Mouse (Mus musculus) hindbrain, embryonic 11.5 days (tissue): ENCODE results near the gene Gpr162. TPM values are rescaled to one million over a fixed set of nuclear protein-coding genes. Genes with fewer than 3 reads are reported as not detected.

ENCODE experiments used
- ATAC-seq: fragments of 200-750 bp; cut with Nextera tagmentation; 2 replicates; pipeline ENCODE4 v1.8.0; 2017; ENCODE audit warnings: mild to moderate bottlenecking, moderate TSS enrichment, moderate library complexity; ENCODE audit not compliant: low FRiP score
- DNase-seq: peaks from one replicate; pipeline ENCODE4 v3.0.0-alpha.2; 2015; ENCODE audit warnings: low spot score
- H3K27ac ChIP-seq: fragments of 300-500 bp; sonication (generic); 2 replicates; pipeline ENCODE4 v1.5.1; 2014; ENCODE audit warnings: mild to moderate bottlenecking, low read depth, low read length
- H3K27me3 ChIP-seq: fragments of 300-500 bp; sonication (generic); 2 replicates; pipeline ENCODE4 v1.6.1; 2014; ENCODE audit warnings: mild to moderate bottlenecking, low read length, moderate library complexity, mixed read lengths; ENCODE audit not compliant: control insufficient read depth, insufficient read depth
- H3K36me3 ChIP-seq: fragments of 300-500 bp; sonication (generic); 2 replicates; pipeline ENCODE4 v1.6.1; 2014; ENCODE audit warnings: mild to moderate bottlenecking, low read length, moderate library complexity, mixed read lengths; ENCODE audit not compliant: control insufficient read depth, insufficient read depth
- H3K4me1 ChIP-seq: fragments of 300-500 bp; sonication (generic); replicated peaks from 2 replicates; pipeline ENCODE4 v1.6.1; 2014; ENCODE audit warnings: low read length, mixed read lengths; ENCODE audit not compliant: control insufficient read depth, insufficient read depth
- H3K4me2 ChIP-seq: fragments of 300-500 bp; sonication (generic); replicated peaks from 2 replicates; pipeline ENCODE4 v1.6.1; 2014; ENCODE audit warnings: mild to moderate bottlenecking, low read depth, low read length
- H3K4me3 ChIP-seq: fragments of 300-500 bp; sonication (generic); 2 replicates; pipeline ENCODE4 v1.5.1; 2014; ENCODE audit warnings: low read depth, low read length
- H3K9ac ChIP-seq: fragments of 300-500 bp; sonication (generic); 2 replicates; pipeline ENCODE4 v1.6.1; 2014; ENCODE audit warnings: low read depth, low read length
- H3K9me3 ChIP-seq: fragments of 300-500 bp; sonication (generic); 2 replicates; pipeline ENCODE4 v1.6.1; 2016; ENCODE audit warnings: low read length; ENCODE audit not compliant: control insufficient read depth
- WGBS: fragments of 180-500 bp; shearing (Covaris S2); extraction: QIAGEN DNeasy Blood & Tissue Kit; methylation state at CpG from one replicate; pipeline ENCODE4 v1.1.7; 2014; 5-methylcytosine and 5-hydroxymethylcytosine counted together
- polyA plus RNA-seq: library from polyadenylated mRNA; unstranded; fragments of >200 nt; fragmentation: Nextera tagmentation; extraction: Ambion mirVana; gene quantifications from 2 replicates; pipeline ENCODE4 v1.2.1, GENCODE M21; 2014

Gpr162 gene
- polyA plus RNA-seq, 1 experiment from 2014 or later, result 1.9 TPM

- Histone ChIP-seq H3K4me1 (no peaks in the 10 kb centered on the region), H3K4me2 (no peak overlapping the region), H3K27ac (no peak overlapping the region), H3K36me3 (peaks cover 31% of the 10 kb centered on the region), H3K9ac (no peak overlapping the region), H3K27me3 (no peaks in the 10 kb centered on the region), H3K4me3 (no peak overlapping the region), H3K9me3 (no peaks in the 10 kb centered on the region)
- WGBS, result 90% methylated on average over 5 of the region's 5 CpGs
- ATAC-seq (no peak), DNase-seq (no peak)
These were observed 42.9 kb downstream of the Gpr162 start for GRCm38 (mm10) chr6:124820891-124821290.

- no peak overlapping the region for H3K27ac ChIP-seq
- ATAC-seq, result no peak
- no peak overlapping the region for H3K9ac ChIP-seq
- peaks cover 4% of the 10 kb centered on the region for H3K4me1 ChIP-seq
- H3K9me3 ChIP-seq, result no peaks in the 10 kb centered on the region
- no peak overlapping the region for H3K4me3 ChIP-seq
- 92% methylated on average over 8 of the region's 8 CpGs for WGBS
- H3K4me2 ChIP-seq, result no peak overlapping the region
- peaks cover 20% of the 10 kb centered on the region for H3K36me3 ChIP-seq
- H3K27me3 ChIP-seq, result no peaks in the 10 kb centered on the region
- no peak for DNase-seq
These were observed 45.8 kb downstream of the Gpr162 start for GRCm38 (mm10) chr6:124817971-124818370.

DNA sequence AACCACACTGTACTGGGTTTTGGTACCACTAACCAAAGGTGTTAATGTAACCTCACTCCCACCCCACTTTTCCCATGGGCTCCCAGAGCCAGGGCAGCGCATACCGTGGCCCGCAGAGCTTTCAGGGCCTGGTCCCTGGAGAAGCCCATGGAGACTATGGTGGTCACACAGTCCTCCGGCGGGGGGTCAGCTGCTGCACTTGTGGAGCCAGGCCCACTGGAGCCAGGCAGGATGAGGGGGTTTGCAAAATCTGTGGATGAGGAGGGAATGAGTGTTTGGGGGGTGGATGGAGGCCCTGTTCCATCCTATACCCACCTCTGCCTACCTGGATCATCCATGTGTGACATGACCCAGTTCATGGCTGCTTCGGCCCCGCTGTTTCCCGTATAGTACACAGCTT is 46.2 kb downstream of the Gpr162 start:
- H3K4me1 ChIP-seq, result peaks cover 7% of the 10 kb centered on the region
- no peak overlapping the region for H3K9ac ChIP-seq
- no peaks in the 10 kb centered on the region for H3K9me3 ChIP-seq
- no peak overlapping the region for H3K4me2 ChIP-seq
- no peak for ATAC-seq
- peaks cover 20% of the 10 kb centered on the region for H3K36me3 ChIP-seq
- H3K27me3 ChIP-seq, result no peaks in the 10 kb centered on the region
- no peak overlapping the region for H3K4me3 ChIP-seq
- no peak for DNase-seq
- H3K27ac ChIP-seq, result no peak overlapping the region
- WGBS, result 97% methylated on average over 8 of the region's 8 CpGs

DNA sequence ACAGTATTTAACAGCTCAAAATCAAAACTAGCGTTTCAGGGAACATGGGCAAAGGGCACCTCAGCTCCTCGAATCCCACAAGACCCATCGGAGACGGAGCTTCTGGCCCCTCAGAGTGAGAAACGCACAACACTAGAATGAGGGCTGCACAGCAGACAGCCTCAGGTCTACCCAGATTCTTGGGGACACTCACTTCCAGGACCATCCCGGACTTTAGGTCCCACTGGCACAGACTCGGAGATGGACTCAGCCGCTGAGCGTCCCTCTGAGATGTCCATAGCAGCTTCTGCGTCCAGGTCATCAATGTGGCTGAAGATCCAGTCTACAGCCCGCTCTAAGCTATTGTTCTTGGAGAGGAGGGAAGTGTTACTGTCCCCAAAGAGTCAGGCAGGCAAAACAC is 46.7 kb downstream of the Gpr162 start:
- Histone ChIP-seq H3K4me1 (peaks cover 7% of the 10 kb centered on the region), H3K4me2 (no peak overlapping the region), H3K9ac (no peak overlapping the region), H3K27me3 (no peaks in the 10 kb centered on the region), H3K4me3 (no peak overlapping the region), H3K9me3 (no peaks in the 10 kb centered on the region), H3K36me3 (peaks cover 20% of the 10 kb centered on the region), H3K27ac (no peak overlapping the region)
- DNase-seq, result no peak
- no peak for ATAC-seq
- WGBS, result 95% methylated on average over 11 of the region's 11 CpGs

GRCm38 (mm10) chr6:124816611-124817010 is 47.2 kb downstream of the Gpr162 start:
- H3K9me3 ChIP-seq, result no peaks in the 10 kb centered on the region
- no peak overlapping the region for H3K4me3 ChIP-seq
- H3K36me3 ChIP-seq, result peaks cover 18% of the 10 kb centered on the region
- peaks cover 7% of the 10 kb centered on the region for H3K4me1 ChIP-seq
- 92% methylated on average over 4 of the region's 4 CpGs for WGBS
- H3K27ac ChIP-seq, result no peak overlapping the region
- DNase-seq (no peak), ATAC-seq (no peak)
- H3K4me2 ChIP-seq, result no peak overlapping the region
- H3K9ac ChIP-seq, result no peak overlapping the region
- no peaks in the 10 kb centered on the region for H3K27me3 ChIP-seq

GRCm38 (mm10) chr6:124814858-124815774 is 48.7 kb downstream of the Gpr162 start:
- ATAC-seq (no peak), DNase-seq (no peak)
- Histone ChIP-seq H3K4me1 (peaks cover 9% of the 10 kb centered on the region), H3K9me3 (no peaks in the 10 kb centered on the region), H3K36me3 (peaks cover 12% of the 10 kb centered on the region), H3K4me3 (no peak overlapping the region), H3K4me2 (no peak overlapping the region; the same call in 1 of the 2 replicates), H3K27me3 (no peaks in the 10 kb centered on the region), H3K9ac (0 out of 2 replicates have a peak overlapping the region, but pooled peaks have one; percentile 7), H3K27ac (no peak overlapping the region)
- WGBS, result 77% methylated on average over 9 of the region's 9 CpGs

DNA sequence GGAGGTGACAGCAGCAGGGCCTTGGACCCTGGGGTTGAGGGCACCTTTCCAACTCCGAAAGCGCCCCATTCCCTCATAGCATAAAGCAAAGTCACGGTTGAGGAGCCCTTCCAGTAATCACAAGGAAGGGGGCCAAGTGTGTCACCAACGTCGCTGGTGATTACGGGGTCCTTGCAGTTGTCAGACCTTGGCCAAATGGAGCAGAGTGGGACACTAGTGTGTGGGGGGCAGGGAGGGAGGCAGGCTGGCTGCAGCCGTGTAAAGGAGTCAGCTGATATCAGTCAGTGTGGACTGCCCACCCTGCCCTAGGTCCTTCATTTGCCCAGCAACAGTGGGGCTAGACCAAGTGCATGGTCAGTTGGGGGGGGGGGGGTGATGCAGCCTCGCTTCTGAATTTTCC is 49.3 kb downstream of the Gpr162 start:
- no peaks in the 10 kb centered on the region for H3K27me3 ChIP-seq
- peaks cover 5% of the 10 kb centered on the region for H3K36me3 ChIP-seq
- H3K9me3 ChIP-seq, result no peaks in the 10 kb centered on the region
- no peak overlapping the region for H3K9ac ChIP-seq
- peak overlapping the region; percentile 72 for H3K4me3 ChIP-seq
- ATAC-seq, result peak; percentile 55
- H3K4me1 ChIP-seq, result peaks cover 12% of the 10 kb centered on the region
- peak overlapping the region; percentile 80 for H3K4me2 ChIP-seq
- DNase-seq, result no peak
- WGBS, result 36% methylated on average over 8 of the region's 8 CpGs
- 0 out of 2 replicates have a peak overlapping the region, but pooled peaks have one; percentile 72 for H3K27ac ChIP-seq

GRCm38 (mm10) chr6:124813933-124814332 is 49.9 kb downstream of the Gpr162 start, which contains the start of gene Tpi1:
TSS of gene Tpi1 (minus strand) at chr6:124814296.
- WGBS, result under 1% methylated on average over 22 of the region's 22 CpGs
- H3K4me3 ChIP-seq, result peak within 1 kb of the TSS; percentile 72
- H3K4me1 ChIP-seq, result peaks cover 14% of the 10 kb centered on the region
- peak within 1 kb of the TSS; percentile 72 for H3K27ac ChIP-seq
- H3K4me2 ChIP-seq, result peak within 1 kb of the TSS; percentile 80
- H3K27me3 ChIP-seq, result no peaks in the 10 kb centered on the region
- peak; percentile 86 for ATAC-seq
- H3K36me3 ChIP-seq, result peaks cover 3% of the 10 kb centered on the region; the same call in 1 of the 2 replicates
- no peaks in the 10 kb centered on the region for H3K9me3 ChIP-seq
- DNase-seq, result peak; percentile 89
- peak within 1 kb of the TSS; percentile 73 for H3K9ac ChIP-seq

DNA sequence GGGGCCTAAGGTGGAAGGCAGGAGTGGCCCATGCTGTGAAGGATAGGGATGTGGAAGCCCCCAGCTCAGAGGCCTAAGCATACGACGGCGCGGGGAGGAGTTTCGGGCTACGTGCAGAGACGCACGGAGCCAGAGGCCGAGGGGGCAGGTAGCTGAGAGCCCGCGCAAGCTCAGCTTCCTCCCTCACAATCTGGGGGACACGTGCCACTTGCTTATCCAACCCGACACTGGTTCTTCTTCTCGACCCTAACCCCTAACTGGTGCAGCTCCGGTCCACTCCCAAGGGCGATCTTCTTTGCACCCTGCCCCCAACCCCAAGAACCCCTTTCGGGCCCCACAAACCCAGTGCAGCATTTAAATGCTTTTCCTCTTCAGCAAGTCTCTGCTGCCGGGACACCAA is 50.3 kb downstream of the Gpr162 start:
- Histone ChIP-seq H3K36me3 (peaks cover 3% of the 10 kb centered on the region; the same call in 1 of the 2 replicates), H3K27ac (peak overlapping the region; percentile 72), H3K4me2 (peak overlapping the region; percentile 80), H3K9ac (peak overlapping the region; percentile 73), H3K9me3 (no peaks in the 10 kb centered on the region), H3K4me1 (peaks cover 14% of the 10 kb centered on the region), H3K4me3 (peak overlapping the region; percentile 72), H3K27me3 (no peaks in the 10 kb centered on the region)
- peak; percentile 57 for ATAC-seq
- 0% methylated on average over 18 of the region's 18 CpGs for WGBS
- DNase-seq, result peak; percentile 83
